Mouse (Mus musculus) cerebellum, adult 9-10 months (tissue): Measurements from ENCODE around the gene Lyrm9.
A peak's percentile ranks its signal among the peaks of the same experiment; 100 is the strongest.
"Not testable (repeated sequence)": the region's sequence is repeated elsewhere in the genome, so short reads cannot be mapped to it uniquely, and the experiment has no call there.

Experiments
- DNase-seq: peaks from one replicate; pipeline ENCODE4 v3.0.0; 2022

The Lyrm9 gene

GRCm38 (mm10) chr11:78852529-78852928, 26.1 kb downstream of the Lyrm9 start:
- DNase-seq: no peak

DNA sequence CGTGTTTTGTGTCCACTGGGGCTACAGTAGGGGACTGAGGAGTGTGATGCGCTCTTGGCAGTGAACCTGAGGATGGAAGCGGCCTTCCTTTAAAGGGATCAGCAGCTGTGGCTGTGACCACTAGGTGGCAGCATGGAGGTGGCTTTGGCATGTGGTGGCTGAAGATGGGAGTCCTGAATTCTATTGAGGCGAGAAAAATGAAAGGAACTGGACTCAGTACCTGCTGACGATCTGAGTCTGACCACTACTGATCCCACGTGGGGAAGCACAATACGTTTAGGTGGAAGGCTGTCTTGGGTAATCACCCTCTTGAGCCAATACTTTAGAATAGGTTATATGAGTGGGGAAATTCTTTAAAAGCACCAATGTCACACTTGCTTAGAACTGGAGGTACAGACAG, 29.9 kb downstream of the Lyrm9 start:
- DNase-seq: peak; percentile 79

- DNase-seq: no peak
These were observed 31.2 kb downstream of the Lyrm9 start for GRCm38 (mm10) chr11:78857611-78858010.

- DNase-seq: no peak
These were observed 37.5 kb downstream of the Lyrm9 start for GRCm38 (mm10) chr11:78863898-78864297.

DNA sequence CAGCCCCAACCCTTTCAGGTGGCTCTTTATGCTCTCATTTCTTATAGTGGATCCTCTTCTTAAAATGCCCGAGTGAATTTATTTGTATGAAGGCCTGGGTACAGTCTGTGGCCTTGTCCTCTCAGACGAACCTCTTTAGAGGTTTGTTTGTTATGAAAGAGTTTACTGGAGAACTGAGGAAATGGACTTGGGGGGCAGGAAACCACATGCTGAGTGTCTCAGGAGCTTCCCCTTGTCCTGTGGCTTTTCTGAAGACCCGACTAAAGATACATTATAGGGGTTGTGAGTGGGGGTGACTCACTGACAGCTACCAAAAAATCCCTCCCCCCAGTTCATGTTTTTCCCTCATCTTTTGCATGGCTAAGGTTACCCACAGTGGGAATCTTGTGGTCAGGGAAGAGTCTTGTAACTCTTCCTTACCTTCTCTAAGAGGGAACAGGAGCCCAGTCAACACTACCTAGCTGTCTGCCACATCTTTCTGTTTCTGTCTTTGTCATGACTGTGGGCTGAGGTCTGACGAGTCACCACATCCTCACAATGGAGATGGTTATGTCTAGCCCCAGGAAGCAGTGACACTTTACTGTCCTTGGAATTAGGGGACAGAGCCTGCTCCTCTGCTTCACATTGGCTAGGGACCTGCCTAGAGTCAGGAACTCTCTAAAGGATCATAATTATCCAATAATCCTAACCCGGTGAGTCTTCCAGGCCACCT, 38.3 kb downstream of the Lyrm9 start:
- no peak for DNase-seq

- no peak for DNase-seq
These were observed 38.9 kb downstream of the Lyrm9 start for GRCm38 (mm10) chr11:78865314-78865713.

DNA sequence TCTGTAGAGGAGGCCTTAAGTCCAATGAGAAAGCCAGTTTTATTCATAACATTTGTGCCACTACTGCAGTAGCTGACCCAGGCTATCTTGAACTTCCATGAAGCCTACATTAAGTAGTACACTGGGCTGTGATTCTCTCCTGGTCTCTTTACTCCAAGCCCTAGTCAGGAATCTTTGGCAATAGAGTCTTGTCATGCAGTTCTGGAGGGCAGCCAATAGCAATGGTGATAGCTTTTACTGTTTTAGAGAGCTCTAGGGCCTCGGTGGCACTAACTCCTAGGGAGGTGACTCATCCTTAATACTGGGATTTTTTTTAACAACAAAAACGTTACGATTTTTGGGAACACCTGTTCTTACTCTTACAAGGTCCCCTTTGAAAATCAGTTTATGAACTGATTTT, 40.1 kb downstream of the Lyrm9 start:
- DNase-seq: no peak

DNA sequence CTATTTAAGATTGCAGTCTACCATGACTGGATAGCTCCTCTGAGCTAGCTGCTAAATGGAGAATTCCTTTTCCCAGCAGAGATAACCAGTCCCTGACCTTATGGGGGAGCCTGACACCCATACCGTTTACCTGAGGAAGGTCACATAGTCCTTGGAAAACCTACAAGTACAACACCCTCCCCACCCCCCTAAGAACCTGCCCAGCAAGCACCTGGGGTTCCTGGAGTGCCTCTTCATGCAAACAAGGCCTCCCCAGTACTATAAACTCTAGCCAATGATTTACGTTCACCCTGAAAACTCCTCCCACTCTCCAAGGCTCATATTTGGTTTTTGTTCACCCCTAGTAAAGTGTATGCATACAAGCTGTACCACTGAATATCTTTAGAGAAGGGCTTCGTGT, 41.3 kb downstream of the Lyrm9 start:
- no peak for DNase-seq

DNA sequence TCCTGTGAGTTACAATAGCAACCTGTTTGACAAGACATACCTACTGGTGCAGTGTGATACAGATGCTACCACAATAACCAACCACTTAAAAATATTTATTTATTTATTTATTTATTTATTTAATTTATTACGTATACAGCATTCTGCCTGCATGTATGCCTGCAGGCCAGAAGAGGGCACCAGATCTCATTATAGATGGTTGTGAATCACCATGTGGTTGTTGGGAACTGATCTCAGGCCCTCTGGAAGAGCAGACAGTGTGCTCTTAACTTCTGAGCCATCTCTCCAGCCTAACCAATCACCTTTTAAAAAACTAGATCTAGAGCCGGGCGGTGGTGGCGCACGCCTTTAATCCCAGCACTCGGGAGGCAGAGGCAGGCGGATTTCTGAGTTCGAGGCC, 42.8 kb downstream of the Lyrm9 start:
- not testable (repeated sequence) for DNase-seq

DNA sequence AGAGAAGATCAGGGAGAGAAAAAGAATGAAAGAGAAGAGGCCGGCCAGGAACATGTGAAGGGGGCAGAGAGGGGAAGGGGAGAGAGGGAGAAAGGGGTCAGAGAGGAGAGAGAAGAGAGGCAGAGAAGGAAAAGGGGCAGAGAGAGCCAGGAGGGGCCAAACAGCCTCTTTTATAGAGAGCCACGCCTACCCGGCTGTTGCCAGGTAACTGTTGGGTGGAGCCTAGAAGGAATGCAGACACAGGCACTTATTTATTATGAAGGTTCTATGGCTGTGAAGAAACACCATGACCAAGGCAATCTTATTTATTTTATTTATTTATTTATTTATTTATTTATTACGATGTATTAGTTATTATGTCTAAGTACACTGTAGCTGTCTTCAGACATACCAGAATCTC, 44.5 kb downstream of the Lyrm9 start:
- DNase-seq: no peak

DNA sequence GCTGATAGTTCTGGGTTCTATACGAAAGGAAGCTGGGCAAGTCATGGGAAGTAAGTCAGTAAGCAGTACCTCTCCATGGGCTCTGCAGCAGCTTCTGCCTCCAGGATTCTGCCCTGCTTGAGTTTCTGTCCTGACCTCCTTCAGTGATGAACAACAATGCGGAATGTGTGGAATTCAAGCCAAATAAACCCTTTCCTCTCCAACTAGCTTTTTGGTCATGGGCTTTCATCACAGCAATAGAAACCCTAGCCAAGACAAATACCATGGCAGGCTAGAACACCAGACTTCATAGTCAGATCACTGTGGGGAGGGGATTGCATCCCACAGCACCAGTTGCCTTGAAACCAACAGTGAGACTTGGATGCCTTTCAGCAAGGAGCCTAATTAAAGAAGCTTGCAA, 46.4 kb downstream of the Lyrm9 start:
- no peak for DNase-seq

DNA sequence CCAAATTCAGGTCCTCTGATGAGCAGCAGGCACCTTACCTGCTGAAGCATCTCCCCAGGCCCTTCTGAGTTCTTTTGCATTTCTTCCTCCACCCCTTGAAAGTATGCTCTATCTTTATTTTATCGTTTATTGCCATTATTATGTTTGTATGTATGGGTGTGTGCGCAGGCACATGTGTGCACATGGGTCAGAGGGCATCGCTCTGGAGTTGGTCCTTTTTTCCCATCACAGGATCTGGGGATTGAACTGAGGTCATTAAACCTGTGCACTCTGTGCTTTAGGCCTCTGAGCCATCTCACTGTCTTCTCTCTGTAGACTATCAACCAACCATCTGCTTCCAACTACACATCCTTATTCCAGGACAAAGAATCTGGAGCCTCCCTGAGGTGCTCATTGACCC, 53.3 kb downstream of the Lyrm9 start:
- no peak for DNase-seq

DNA sequence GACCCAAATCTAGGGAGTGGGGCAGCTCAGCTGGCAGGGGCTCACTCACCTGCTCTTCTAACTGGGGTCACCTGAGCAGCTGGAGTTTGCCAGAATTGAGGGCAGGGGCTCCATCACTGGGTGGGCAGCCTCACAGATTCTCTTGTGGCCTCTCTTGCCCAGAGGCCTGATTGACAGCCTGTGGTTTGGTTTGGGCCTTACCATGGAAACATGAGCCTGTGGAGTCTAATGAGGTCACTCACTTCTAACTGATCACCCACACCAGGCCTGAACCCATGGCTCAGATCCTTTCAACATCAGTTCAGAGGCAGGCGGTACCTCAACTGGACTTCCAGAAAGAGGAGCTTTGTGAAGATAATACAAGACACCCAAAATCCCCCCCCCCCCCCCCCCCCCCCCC, 60.3 kb downstream of the Lyrm9 start:
- DNase-seq: no peak

GRCm38 (mm10) chr11:78887102-78887971, 61.0 kb downstream of the Lyrm9 start:
- DNase-seq: peak; percentile 71

DNA sequence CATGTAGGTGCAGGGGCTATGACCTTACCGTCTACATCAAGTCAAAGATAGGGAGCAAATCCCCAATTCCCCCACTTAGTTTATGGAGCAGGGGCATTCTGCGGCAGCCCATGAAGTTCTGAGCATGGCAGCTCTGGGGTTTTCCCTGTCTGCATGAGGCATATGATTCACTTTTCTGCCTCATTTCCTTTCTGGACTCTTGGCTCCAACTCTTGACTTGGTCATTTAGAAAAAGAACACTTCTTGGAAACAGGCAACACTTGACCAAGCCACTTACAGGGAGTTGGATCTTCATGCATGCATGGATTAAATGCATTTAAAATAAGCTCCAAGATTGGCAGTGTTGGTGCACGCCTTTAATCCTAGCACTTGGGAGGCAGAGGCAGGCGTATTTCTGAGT, 62.8 kb downstream of the Lyrm9 start:
- no peak for DNase-seq
